Mouse (Mus musculus) colon, adult 2 months (tissue): Measurements from ENCODE around the gene Mcm2. TPM values are rescaled to one million over a fixed set of nuclear protein-coding genes. Genes with fewer than 3 reads are reported as not detected.

Experiments
- polyA plus RNA-seq: library from polyadenylated mRNA; depleted of rRNA; stranded (reverse); fragments of >200 nt; gene quantifications from 2 replicates; pipeline ENCODE4 v1.2.3, GENCODE M21; 2012; rRNA removed

Gene Mcm2
- 22.2 and 27.1 TPM in 2 replicates for polyA plus RNA-seq

DNA sequence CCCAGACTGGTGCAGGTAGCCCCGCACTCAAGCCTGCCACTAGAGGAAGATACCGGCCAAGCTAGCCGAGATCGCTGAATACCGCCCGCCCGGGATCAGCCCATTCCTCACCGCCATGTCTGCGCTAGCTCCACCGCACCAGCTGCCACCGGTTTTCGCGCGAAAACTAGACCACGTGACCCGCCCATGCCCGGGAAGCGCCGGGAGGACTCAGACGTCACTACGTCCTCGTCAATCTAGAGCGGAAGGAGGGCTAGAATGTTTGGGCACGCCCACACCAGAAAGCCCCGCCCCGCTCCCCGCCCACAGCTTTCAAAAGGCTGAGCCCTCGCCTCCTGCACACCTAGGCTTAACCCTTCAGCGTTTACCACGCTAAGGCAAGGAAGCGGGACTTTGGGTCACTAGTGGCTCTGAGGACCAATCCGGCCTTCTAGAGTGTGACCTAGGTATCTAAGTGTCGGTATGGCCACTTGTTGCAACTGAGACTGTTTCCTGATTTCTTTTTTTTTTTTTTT, at the start of gene Mcm2:
Mcm2 (minus strand) TSS at position 247 of the 515 bp plus-strand sequence.

DNA sequence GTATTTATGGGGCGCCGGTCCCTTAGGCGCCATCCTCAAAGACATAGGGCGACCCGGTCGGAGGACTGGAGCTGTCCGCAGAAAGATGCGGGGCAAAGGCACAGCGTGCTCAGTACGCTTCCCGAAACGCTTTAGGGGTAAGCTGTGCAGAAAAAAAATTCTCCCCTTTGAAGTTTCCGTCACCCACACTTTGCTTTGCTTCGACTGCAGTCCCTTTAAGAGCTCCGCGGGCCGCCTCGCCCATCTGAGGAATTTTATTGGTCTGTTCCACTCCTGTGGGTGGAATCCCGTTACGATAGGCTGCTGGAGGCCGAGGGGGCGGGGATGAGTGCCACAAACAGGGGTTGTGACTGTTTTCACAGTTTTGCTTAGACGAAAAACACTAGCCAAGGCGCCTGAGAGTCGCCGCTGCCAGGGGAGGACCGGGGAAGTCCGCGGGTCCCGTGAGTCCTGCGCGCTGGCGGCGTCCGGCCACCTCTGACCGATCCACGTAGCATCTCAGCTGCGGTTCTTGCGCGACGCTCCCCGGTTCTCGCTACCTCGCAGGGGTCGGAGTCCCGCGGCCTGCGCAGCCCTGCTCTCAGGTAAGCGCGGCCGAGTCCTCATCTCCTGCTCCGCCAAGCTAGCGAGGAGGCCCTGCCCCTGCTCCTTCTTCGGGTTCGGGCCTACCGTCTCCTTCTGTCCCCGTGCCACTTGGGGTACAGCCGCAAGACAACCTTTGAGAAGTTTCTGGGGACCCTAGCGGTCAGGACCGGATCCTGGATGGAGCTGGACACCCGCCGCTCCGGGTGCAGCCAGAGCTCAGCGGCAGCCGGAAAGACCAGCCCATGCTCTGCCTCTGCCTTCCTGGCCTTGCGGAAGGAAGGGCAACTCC, 3.6 kb upstream of the Mcm2 start, which contains the start of gene Tpra1:
Tpra1 (plus strand) TSS at position 305 of the 874 bp plus-strand sequence.

DNA sequence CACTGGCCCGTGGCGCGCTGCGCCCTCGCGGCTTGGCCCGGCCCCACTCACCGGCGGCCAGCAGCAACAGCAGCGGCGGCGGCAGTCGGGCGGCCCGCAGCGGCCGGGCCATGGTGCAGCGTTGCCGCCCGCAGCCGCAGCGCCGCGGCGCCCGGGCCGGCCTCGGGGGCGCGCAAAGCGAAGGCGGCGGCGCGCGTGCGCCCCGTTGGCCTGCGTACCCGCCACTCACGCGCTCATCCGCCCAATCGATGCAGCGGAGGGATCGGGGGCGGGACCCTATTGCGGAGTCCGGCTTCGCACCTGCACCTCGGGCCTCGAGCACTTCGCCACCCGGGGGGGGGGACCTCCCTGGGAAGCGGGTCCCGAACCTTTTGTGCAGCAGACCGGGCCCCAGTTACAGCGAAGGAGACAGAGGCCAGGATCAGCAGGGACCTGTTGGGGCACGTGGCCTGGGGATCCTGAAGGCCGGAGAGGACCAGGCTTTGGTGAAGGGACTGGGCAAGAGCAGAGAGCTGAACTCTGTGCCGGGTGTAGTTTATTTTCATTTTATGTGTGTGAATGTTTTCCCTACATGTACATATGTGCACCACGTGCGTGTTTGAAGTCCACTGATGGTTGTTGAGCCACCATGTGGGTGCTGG, 23.6 kb downstream of the Mcm2 start, which contains the start of gene Podxl2:
Podxl2 (minus strand) TSS at position 177 of the 641 bp plus-strand sequence.

DNA sequence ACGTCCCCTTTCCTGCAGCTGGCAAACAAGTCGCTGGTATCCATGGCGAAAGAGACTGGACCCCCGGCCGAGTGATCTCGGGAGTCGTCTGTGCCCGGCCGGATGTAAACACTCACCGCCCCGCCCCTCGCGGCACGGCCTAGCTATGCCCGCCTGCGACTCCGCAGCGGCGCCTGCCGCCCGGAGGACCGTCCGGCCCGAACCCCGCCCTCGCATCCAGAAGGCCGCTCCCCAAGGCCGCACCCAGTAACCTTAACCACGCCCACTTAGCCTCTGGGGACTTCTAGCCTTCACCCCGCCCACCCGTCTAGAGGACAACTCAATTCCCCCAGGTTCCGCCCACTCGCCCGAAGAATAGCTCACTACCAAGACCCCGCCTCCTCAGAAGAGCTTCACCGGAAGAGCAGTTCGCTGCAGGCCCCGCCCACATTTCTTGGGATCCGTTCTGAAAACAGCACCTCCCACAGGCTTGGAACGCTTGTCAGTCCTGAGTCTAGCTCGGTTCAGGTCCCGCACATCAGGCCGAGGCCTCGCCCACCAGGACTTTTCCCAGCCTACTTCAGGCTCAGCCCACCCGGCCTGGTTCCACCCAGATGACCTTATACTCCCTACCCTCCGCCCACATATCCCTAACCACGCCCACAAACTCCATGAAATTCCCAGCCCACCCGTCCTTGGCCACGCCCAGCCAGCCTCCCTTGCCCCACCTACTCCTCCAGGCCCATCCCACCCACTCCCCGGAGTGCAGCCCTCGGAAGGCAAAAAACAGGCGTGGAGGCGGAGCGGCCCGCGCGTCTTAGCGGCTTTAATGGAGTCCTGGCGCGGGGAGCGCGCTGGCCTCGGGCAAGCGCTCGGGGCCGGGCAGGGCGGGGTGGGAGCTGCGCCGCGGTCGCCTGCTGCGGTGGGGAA, 56.5 kb downstream of the Mcm2 start, which contains the start of gene Abtb1:
Abtb1 (minus strand) TSS at position 204 of the 909 bp plus-strand sequence.

Other genes starting within 250 kb of the Mcm2 start
- 68.3 and 86.1 TPM in 2 replicates for gene Mgll, start 174.4 kb downstream of the Mcm2 start, polyA plus RNA-seq
- 69.8 and 104 TPM in 2 replicates for gene Abtb1, start 56.8 kb downstream of the Mcm2 start, polyA plus RNA-seq
- 19.6 and 27.1 TPM in 2 replicates for gene Podxl2, start 23.7 kb downstream of the Mcm2 start, polyA plus RNA-seq
- 163 and 189 TPM in 2 replicates for gene Tpra1, start 3.5 kb upstream of the Mcm2 start, polyA plus RNA-seq